Mouse (Mus musculus) neural tube, embryonic 13.5 days (tissue): Measurements from ENCODE around the gene Gper1. TPM values are rescaled to one million over a fixed set of nuclear protein-coding genes. Genes with fewer than 3 reads are reported as not detected.

Experiments used
- ATAC-seq: fragments of 200-750 bp; cut with Nextera tagmentation; 2 replicates; pipeline ENCODE4 v1.8.0; 2017; ENCODE audit warnings: low read depth, mild to moderate bottlenecking, moderate TSS enrichment, moderate library complexity
- H3K27ac ChIP-seq: fragments of 300-500 bp; sonication (generic); replicated peaks from 2 replicates; pipeline ENCODE4 v1.5.1; 2015; ENCODE audit warnings: moderate library complexity, mild to moderate bottlenecking, inconsistent platforms
- H3K27me3 ChIP-seq: fragments of 300-500 bp; sonication (generic); 2 replicates; pipeline ENCODE4 v1.6.1; 2015; ENCODE audit warnings: mild to moderate bottlenecking, inconsistent platforms
- H3K36me3 ChIP-seq: fragments of 300-500 bp; sonication (generic); 2 replicates; pipeline ENCODE4 v1.6.1; 2015; ENCODE audit warnings: mild to moderate bottlenecking, inconsistent platforms
- H3K4me1 ChIP-seq: fragments of 300-500 bp; sonication (generic); replicated peaks from 2 replicates; pipeline ENCODE4 v1.6.1; 2015; ENCODE audit warnings: inconsistent platforms
- H3K4me2 ChIP-seq: fragments of 300-500 bp; sonication (generic); 2 replicates; pipeline ENCODE4 v1.6.1; 2015; ENCODE audit warnings: inconsistent platforms, mild to moderate bottlenecking, moderate library complexity
- H3K4me3 ChIP-seq: fragments of 300-500 bp; sonication (generic); 2 replicates; pipeline ENCODE4 v1.5.1; 2015; ENCODE audit warnings: mild to moderate bottlenecking, inconsistent platforms
- H3K9ac ChIP-seq: fragments of 300-500 bp; sonication (generic); 2 replicates; pipeline ENCODE4 v1.6.1; 2015; ENCODE audit warnings: moderate library complexity, mild to moderate bottlenecking, inconsistent platforms
- H3K9me3 ChIP-seq: fragments of 300-500 bp; sonication (generic); 2 replicates; pipeline ENCODE4 v1.6.1; 2016; ENCODE audit warnings: inconsistent platforms
- WGBS: fragments of 180-500 bp; shearing (Covaris S2); methylation state at CpG from one replicate; pipeline ENCODE4 v1.1.7; 2015; 5-methylcytosine and 5-hydroxymethylcytosine counted together
- polyA plus RNA-seq: library from polyadenylated mRNA; unstranded; fragments of >200 nt; fragmentation: Nextera tagmentation; extraction: Ambion mirVana; gene quantifications from 2 replicates; pipeline ENCODE4 v1.2.1, GENCODE M21; 2015

Gper1 gene
- polyA plus RNA-seq, 1 experiment from 2014 or later: 9.9 TPM

- no peak overlapping the region for H3K4me2 ChIP-seq
- H3K4me1 ChIP-seq: peaks cover 65% of the 10 kb centered on the region
- no peak for ATAC-seq
- no peak overlapping the region for H3K9ac ChIP-seq
- H3K36me3 ChIP-seq: 0 out of 2 replicates have a peak, but pooled peaks cover 6% of the 10 kb centered on the region
- H3K27ac ChIP-seq: no peak overlapping the region
- no peaks in the 10 kb centered on the region for H3K9me3 ChIP-seq
- 82% methylated on average over 9 of the region's 9 CpGs for WGBS
- H3K27me3 ChIP-seq: no peaks in the 10 kb centered on the region
- H3K4me3 ChIP-seq: no peak overlapping the region
Measured at GRCm38 (mm10) chr5:139425198-139425597, 2.2 kb downstream of the Gper1 start.

- no peaks in the 10 kb centered on the region for H3K27me3 ChIP-seq
- no peaks in the 10 kb centered on the region for H3K9me3 ChIP-seq
- no peak overlapping the region for H3K4me2 ChIP-seq
- H3K9ac ChIP-seq: no peak overlapping the region
- peaks cover 72% of the 10 kb centered on the region for H3K4me1 ChIP-seq
- H3K27ac ChIP-seq: no peak overlapping the region
- ATAC-seq: no peak
- 0 out of 2 replicates have a peak, but pooled peaks cover 6% of the 10 kb centered on the region for H3K36me3 ChIP-seq
- 87% methylated on average over 9 of the region's 9 CpGs for WGBS
- no peak overlapping the region for H3K4me3 ChIP-seq
Measured at GRCm38 (mm10) chr5:139427001-139427400, 4.0 kb downstream of the Gper1 start.

DNA sequence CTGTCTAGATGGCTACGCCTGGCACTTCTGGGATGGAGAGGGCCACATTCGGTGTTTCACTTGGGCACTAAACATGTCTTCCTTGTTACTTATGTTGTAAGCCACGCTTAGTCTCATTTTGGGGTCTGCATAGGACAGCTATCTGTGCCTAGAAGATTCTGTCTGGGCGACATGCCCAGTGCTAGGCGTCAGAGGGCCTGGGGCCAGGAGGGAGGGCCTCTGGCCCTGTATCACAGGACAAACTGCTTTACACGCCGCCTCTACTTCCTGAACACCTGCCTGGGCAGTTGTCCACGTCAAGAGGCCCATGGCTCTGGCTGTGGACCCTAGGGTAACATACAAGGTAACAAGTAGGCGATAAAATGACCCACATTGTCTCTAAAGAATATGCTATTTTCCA is 5.0 kb downstream of the Gper1 start:
- ATAC-seq: no peak
- Histone ChIP-seq H3K27ac (no peak overlapping the region), H3K4me3 (no peak overlapping the region), H3K27me3 (no peaks in the 10 kb centered on the region), H3K4me1 (peaks cover 71% of the 10 kb centered on the region), H3K36me3 (0 out of 2 replicates have a peak, but pooled peaks cover 6% of the 10 kb centered on the region), H3K9ac (no peak overlapping the region), H3K9me3 (no peaks in the 10 kb centered on the region), H3K4me2 (no peak overlapping the region)
- 80% methylated on average over 9 of the region's 9 CpGs for WGBS

DNA sequence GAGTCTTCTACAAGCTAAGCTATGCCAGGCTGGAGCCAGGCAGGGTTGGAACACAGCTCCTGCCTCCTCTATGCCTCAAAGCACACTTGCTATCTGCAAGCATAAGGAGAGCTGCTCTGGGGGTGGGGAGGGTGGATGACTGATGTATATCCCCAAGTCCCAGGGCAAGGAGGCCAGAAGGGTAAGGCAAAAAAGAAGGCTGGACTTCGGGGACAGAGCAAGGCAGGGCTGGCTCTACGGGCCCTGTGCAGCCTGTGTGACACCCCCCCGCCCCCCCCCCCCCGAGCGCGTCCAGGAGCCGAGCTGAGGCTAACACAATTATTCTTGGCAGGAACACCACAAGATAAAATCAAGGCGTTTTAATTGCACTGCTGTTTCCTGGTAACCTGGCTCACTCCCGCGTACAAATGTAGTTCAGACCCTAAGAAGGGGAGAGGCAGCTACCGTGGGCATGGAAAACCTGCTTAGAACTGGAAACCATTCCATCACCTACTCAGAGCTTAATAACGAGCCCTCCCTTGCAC is 6.9 kb downstream of the Gper1 start:
- H3K27ac ChIP-seq: peak overlapping the region; percentile 76
- H3K4me3 ChIP-seq: no peak overlapping the region
- peaks cover 72% of the 10 kb centered on the region for H3K4me1 ChIP-seq
- H3K4me2 ChIP-seq: no peak overlapping the region
- WGBS: 20% methylated on average over 12 of the region's 12 CpGs
- H3K36me3 ChIP-seq: 0 out of 2 replicates have a peak, but pooled peaks cover 6% of the 10 kb centered on the region
- H3K27me3 ChIP-seq: no peaks in the 10 kb centered on the region
- peak overlapping the region; percentile 43; the same call in 1 of the 2 replicates for H3K9ac ChIP-seq
- H3K9me3 ChIP-seq: no peaks in the 10 kb centered on the region
- no peak for ATAC-seq

DNA sequence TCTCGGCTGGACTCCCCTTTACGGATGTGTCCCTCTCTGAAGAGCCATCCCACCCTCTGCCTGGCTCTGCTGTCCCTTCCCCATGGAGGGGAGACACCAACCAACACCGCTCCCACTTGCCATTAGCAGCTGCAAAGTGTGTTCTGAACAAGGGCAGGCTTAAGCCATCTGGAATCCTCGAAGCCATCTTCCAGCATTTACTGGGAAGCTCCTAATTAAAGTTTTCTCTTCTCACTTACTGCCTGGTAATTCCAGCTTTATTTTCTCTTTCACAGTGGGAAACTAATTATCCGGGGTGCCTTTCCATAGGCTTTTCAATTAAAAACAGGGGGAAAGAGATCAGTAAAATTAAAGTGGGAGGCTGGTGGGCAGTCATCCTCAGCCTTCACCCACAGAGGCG is 9.4 kb downstream of the Gper1 start:
- Histone ChIP-seq H3K4me1 (peaks cover 84% of the 10 kb centered on the region), H3K27ac (peak overlapping the region; percentile 76), H3K9me3 (no peaks in the 10 kb centered on the region), H3K36me3 (no peaks in the 10 kb centered on the region), H3K4me3 (no peak overlapping the region), H3K4me2 (no peak overlapping the region), H3K27me3 (no peaks in the 10 kb centered on the region), H3K9ac (peak overlapping the region; percentile 26; the same call in 1 of the 2 replicates)
- 48% methylated on average over 6 of the region's 6 CpGs for WGBS
- no peak for ATAC-seq

GRCm38 (mm10) chr5:139432747-139433508 is 10.0 kb downstream of the Gper1 start:
- Histone ChIP-seq H3K36me3 (no peaks in the 10 kb centered on the region), H3K9ac (no peak overlapping the region), H3K4me3 (no peak overlapping the region), H3K4me2 (no peak overlapping the region), H3K4me1 (peaks cover 80% of the 10 kb centered on the region), H3K27me3 (no peaks in the 10 kb centered on the region), H3K9me3 (no peaks in the 10 kb centered on the region), H3K27ac (peak overlapping the region; percentile 57)
- WGBS: 61% methylated on average over 7 of the region's 7 CpGs
- no peak for ATAC-seq

DNA sequence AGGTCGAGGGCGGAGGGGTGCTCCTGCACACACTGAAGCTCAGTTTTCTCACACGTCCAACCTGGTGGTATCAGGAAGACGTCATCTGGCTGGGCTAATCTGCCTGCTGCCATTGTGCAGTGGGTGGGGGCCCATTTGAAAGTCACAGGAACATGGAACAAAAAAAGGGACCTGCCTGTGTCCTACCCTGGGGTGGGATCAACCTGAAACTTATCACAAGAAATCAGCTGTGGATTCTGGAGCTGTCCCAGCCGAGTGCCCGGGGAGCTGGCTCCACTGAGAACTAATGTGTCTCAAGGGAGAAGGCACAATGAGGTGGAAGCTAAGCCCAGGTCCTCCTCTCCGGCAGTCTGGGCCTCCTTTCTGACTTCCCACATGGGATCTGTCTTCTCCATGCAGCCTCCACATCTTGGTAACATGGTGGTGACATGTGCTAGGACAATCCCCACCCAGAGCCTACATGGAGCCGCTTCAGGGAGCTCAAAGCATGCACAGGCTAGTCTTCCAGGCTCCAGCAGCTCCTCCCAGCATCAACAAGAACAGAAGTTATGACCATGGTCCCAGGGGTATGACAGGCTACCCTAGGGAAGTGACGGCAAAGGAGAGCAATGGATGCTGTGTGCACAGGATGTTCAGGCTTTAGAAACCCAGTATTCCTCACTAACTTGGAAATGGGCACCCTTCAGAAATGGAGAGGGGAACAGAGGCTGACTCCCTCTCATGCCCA is 11.1 kb downstream of the Gper1 start:
- 71% methylated on average over 9 of the region's 9 CpGs for WGBS

GRCm38 (mm10) chr5:139434940-139435339 is 12.0 kb downstream of the Gper1 start:
- no peak overlapping the region for H3K4me3 ChIP-seq
- H3K9ac ChIP-seq: 0 out of 2 replicates have a peak overlapping the region, but pooled peaks have one; percentile 2
- WGBS: 20% methylated on average over 8 of the region's 8 CpGs
- H3K4me1 ChIP-seq: peaks cover 71% of the 10 kb centered on the region
- H3K9me3 ChIP-seq: no peaks in the 10 kb centered on the region
- H3K4me2 ChIP-seq: no peak overlapping the region
- no peaks in the 10 kb centered on the region for H3K36me3 ChIP-seq
- peak overlapping the region; percentile 67 for H3K27ac ChIP-seq
- ATAC-seq: peak; percentile 59
- no peaks in the 10 kb centered on the region for H3K27me3 ChIP-seq

More for the DNA sequence above, 11.1 kb downstream of the Gper1 start:
- Histone ChIP-seq H3K27me3 (no peaks in the 10 kb centered on the region), H3K4me1 (peaks cover 78% of the 10 kb centered on the region), H3K4me3 (no peak overlapping the region), H3K36me3 (no peaks in the 10 kb centered on the region), H3K27ac (peak overlapping the region; percentile 67; the same call in 1 of the 2 replicates), H3K4me2 (no peak overlapping the region), H3K9me3 (no peaks in the 10 kb centered on the region), H3K9ac (no peak overlapping the region)
- ATAC-seq: no peak

DNA sequence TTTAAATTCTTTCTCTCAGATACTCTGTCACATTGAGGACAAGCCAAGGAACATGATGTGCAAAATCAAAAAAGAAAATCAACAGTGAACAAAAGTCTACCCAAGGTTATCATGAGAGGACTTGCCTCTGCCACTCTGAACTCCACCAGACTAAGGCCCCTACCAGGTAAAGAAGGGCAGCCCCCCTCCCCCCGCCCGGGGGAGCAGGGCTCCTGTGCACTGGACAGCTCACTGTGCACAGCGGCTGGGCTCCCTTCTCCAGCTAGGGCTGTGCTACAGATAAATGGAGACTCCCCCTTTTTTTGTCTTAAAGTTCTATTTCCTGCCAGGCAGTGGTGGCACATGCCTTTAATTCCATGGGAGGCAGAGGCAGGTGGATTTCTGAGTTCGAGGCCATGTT is 14.8 kb downstream of the Gper1 start:
- Histone ChIP-seq H3K4me1 (peaks cover 63% of the 10 kb centered on the region), H3K9ac (no peak overlapping the region), H3K27ac (0 out of 2 replicates have a peak overlapping the region, but pooled peaks have one; percentile 9), H3K27me3 (no peaks in the 10 kb centered on the region), H3K4me2 (no peak overlapping the region), H3K9me3 (no peaks in the 10 kb centered on the region), H3K4me3 (no peak overlapping the region), H3K36me3 (no peaks in the 10 kb centered on the region)
- WGBS: 90% methylated on average over 4 of the region's 4 CpGs
- ATAC-seq: no peak

- no peaks in the 10 kb centered on the region for H3K27me3 ChIP-seq
- no peak overlapping the region for H3K4me3 ChIP-seq
- 58% methylated on average over 12 of the region's 12 CpGs for whole genome bisulfite sequencing
- H3K27ac ChIP-seq: 0 out of 2 replicates have a peak overlapping the region, but pooled peaks have one; percentile 9
- no peaks in the 10 kb centered on the region for H3K36me3 ChIP-seq
- H3K4me2 ChIP-seq: no peak overlapping the region
- H3K9me3 ChIP-seq: no peaks in the 10 kb centered on the region
- H3K9ac ChIP-seq: 0 out of 2 replicates have a peak overlapping the region, but pooled peaks have one; percentile 8
- peaks cover 62% of the 10 kb centered on the region for H3K4me1 ChIP-seq
- no peak for ATAC-seq
Measured at GRCm38 (mm10) chr5:139438440-139438839, 15.5 kb downstream of the Gper1 start.

GRCm38 (mm10) chr5:139440451-139440850 is 17.5 kb downstream of the Gper1 start:
- no peaks in the 10 kb centered on the region for H3K9me3 ChIP-seq
- ATAC-seq: no peak
- H3K27ac ChIP-seq: 0 out of 2 replicates have a peak overlapping the region, but pooled peaks have one; percentile 67
- peaks cover 44% of the 10 kb centered on the region for H3K4me1 ChIP-seq
- no peak overlapping the region for H3K4me3 ChIP-seq
- WGBS: 76% methylated on average over 5 of the region's 5 CpGs
- no peak overlapping the region for H3K4me2 ChIP-seq
- no peaks in the 10 kb centered on the region for H3K27me3 ChIP-seq
- no peak overlapping the region for H3K9ac ChIP-seq
- H3K36me3 ChIP-seq: no peaks in the 10 kb centered on the region
